Comparison of ENCODE assay signal across 8 mouse cellular contexts in the genomic region with DNA sequence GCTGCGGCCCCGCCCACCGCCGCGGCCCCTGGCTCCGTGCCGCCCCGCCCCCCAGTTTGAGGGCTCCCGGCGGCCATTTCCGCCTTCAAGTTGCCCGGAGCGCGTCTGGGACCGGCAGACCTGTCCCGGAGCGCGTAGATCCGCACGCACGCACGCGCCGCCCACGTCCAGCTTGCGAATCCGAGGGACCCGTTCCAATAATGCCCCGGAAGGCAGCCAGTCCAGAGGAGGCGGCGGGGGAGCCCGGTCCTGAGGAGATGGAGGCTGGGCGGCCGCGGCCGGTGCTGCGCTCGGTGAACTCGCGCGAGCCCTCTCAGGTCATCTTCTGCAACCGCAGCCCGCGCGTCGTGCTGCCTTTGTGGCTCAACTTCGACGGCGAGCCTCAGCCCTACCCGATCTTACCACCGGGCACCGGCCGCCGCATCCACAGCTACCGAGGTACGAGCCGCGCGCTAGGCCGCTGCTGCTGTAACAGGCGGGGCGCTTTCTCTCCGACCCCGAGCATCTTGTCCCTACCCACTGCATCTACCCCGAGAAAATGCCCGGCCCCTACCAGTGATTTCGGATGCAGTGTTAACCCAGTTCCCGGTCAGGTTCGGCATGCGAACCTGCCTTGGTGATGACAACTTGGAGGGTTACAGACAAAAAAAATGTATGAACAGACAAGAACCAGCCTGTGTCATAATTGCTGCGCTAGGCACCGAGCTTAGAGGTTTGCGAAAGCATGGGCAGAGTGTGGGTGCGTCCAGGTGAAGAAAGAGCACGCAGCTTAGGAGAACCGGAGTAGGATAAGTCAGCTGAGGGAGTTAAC. TPM values are rescaled to one million over a fixed set of nuclear protein-coding genes. Genes with fewer than 3 reads are reported as not detected.
DNase-seq lines count a peak whose midpoint lies in the region; ATAC-seq and TF ChIP-seq lines count a peak whose summit lies in the region.

Vhl (plus strand) TSS at position 19 of the 811 bp plus-strand sequence.

- under 1% methylated on average over 54 of the region's 76 CpGs for WGBS in forebrain, embryonic 14.5 days
- WGBS in large intestine, adult 2 months: under 1% methylated on average over 75 of the region's 76 CpGs
- 1% methylated on average over 70 of the region's 76 CpGs for WGBS in lung, adult 2 months

- no peaks in the 10 kb centered on the region for H3K9me3 ChIP-seq in E14TG2a.4 (ENCODE audit: low read length)
- H3K9me3 ChIP-seq in forebrain, embryonic 14.5 days (replicated peaks; ENCODE audit: control insufficient read depth, low read length): no peaks in the 10 kb centered on the region

- no peak for TF ChIP-seq CTCF in E14TG2a.4 (conservative IDR thresholded peaks at IDR 0.05; ENCODE audit: low read length)
- TF ChIP-seq CTCF in lung, adult 2 months (IDR thresholded peaks at IDR 0.05; ENCODE audit: insufficient read depth, low read length): no peak

- peak within 1 kb of the TSS; percentile 86 for H3K4me3 ChIP-seq in E14TG2a.4 (replicated peaks; ENCODE audit: low read length)
- peak within 1 kb of the TSS; percentile 77 for H3K4me3 ChIP-seq in forebrain, embryonic 14.5 days (ENCODE audit: low read depth, low read length)
- H3K4me3 ChIP-seq in lung, adult 2 months (replicated peaks; ENCODE audit: extremely low read depth, low read depth, low read length): peak within 1 kb of the TSS; percentile 70

- peak within 1 kb of the TSS; percentile 74 for H3K27ac ChIP-seq in forebrain, embryonic 14.5 days (ENCODE audit: low read depth, low read length)

- peak; percentile 81 for DNase-seq in cerebellum, adult 11 months
- DNase-seq in forebrain, embryonic 14.5 days (ENCODE audit: low spot score): peak; percentile 86
- peak; percentile 92 for DNase-seq in heart, postnatal 10 days
- no peak for DNase-seq in large intestine, adult 2 months (ENCODE audit: low read depth, low spot score)
- peak; percentile 87 for DNase-seq in lung, adult 2 months
- peak; percentile 71 to 77 for DNase-seq in thymus, adult 18-20 months

- H3K36me3 ChIP-seq in E14TG2a.4 (ENCODE audit: insufficient read depth, low read length): peaks cover 32% of the 10 kb centered on the region
- peaks cover 14% of the 10 kb centered on the region for H3K36me3 ChIP-seq in forebrain, embryonic 14.5 days (ENCODE audit: control insufficient read depth, insufficient read depth, low read length)

- peak within 1 kb of the TSS; percentile 80 for H3K4me2 ChIP-seq in forebrain, embryonic 14.5 days (ENCODE audit: low read length)

- H3K27me3 ChIP-seq in E14TG2a.4 (ENCODE audit: insufficient read depth, low read length): peaks cover 6% of the 10 kb centered on the region
- no peaks in the 10 kb centered on the region for H3K27me3 ChIP-seq in forebrain, embryonic 14.5 days (replicated peaks; ENCODE audit: control insufficient read depth, insufficient read depth, low read length)

- peak; percentile 88 for ATAC-seq in forebrain, embryonic 14.5 days
- ATAC-seq in neutrophil, adult 5-6 weeks (ENCODE audit: extremely low read depth, insufficient number of reproducible peaks, low FRiP score, poor library complexity, severe bottlenecking): peak; percentile 73

- peak; percentile 64 for TF ChIP-seq POLR2A in lung, adult 2 months (IDR thresholded peaks at IDR 0.05; ENCODE audit: borderline replicate concordance, extremely low read depth, low read depth, low read length)

- H3K4me1 ChIP-seq in E14TG2a.4 (replicated peaks; ENCODE audit: low read depth, low read length): peaks cover 27% of the 10 kb centered on the region
- H3K4me1 ChIP-seq in forebrain, embryonic 14.5 days (ENCODE audit: control insufficient read depth, insufficient read depth, low read length): peaks cover 13% of the 10 kb centered on the region
- peaks cover 13% of the 10 kb centered on the region for H3K4me1 ChIP-seq in lung, adult 2 months (ENCODE audit: control insufficient read depth, insufficient read depth, low read length)

- intact Hi-C loops in heart, postnatal 10 days (cut with DNase I): no loop called here

- H3K9ac ChIP-seq in forebrain, embryonic 14.5 days (ENCODE audit: low read length): peak within 1 kb of the TSS; percentile 88

RNA-seq across cellular contexts. Expression of gene Vhl, which starts in this region (rescaled TPM):
- polyA plus RNA-seq in forebrain, embryonic 14.5 days (2014; fragmentation: Nextera tagmentation; extraction: Ambion mirVana): 90.3 and 97.1 TPM in 2 replicates
- 10 to 100 TPM; 11.6 to 18.1 TPM for total RNA-seq in heart, postnatal 10 days (2021)
- 14.7 and 14.9 TPM in 2 replicates for polyA plus RNA-seq in large intestine, adult 2 months (2012; rRNA removed)
- polyA plus RNA-seq in lung, adult 2 months (2012; rRNA removed): 16.5 and 25.9 TPM in 2 replicates
- 14.9 and 17.6 TPM in 2 replicates for total RNA-seq in neutrophil, adult 5-6 weeks (2017)
